Mouse (Mus musculus): ENCODE measurements around the gene Nbea.

Gene Nbea

GRCm38 (mm10) chr3:55785266-55785980, 398.1 kb downstream of the Nbea start:
- in situ Hi-C loops (cut with MboI, MseI): no loop called here

GRCm38 (mm10) chr3:55784101-55784500, 399.4 kb downstream of the Nbea start:
- in situ Hi-C loops (cut with MboI, MseI): no loop called here

- in situ Hi-C loops (cut with MboI, MseI): no loop called here
Measured at GRCm38 (mm10) chr3:55783171-55784081, 400.1 kb downstream of the Nbea start.

- in situ Hi-C loops (cut with MboI, MseI): no loop called here
Measured at GRCm38 (mm10) chr3:55782771-55783170, 400.7 kb downstream of the Nbea start.

- in situ Hi-C loops (cut with MboI, MseI): no loop called here
Measured at GRCm38 (mm10) chr3:55782056-55782687, 401.3 kb downstream of the Nbea start, which contains the start of gene Mab21l1. TSS of gene Mab21l1 (plus strand) at chr3:55782510.

- in situ Hi-C loops (cut with MboI, MseI): no loop called here
Measured at GRCm38 (mm10) chr3:55781429-55782055, 402.0 kb downstream of the Nbea start.

GRCm38 (mm10) chr3:55780120-55781070, 403.1 kb downstream of the Nbea start:
- in situ Hi-C loops (cut with MboI, MseI): no loop called here

- in situ Hi-C loops (cut with MboI, MseI): no loop called here
Measured at GRCm38 (mm10) chr3:55778764-55779730, 404.5 kb downstream of the Nbea start.

GRCm38 (mm10) chr3:55777501-55777900, 406.0 kb downstream of the Nbea start:
- in situ Hi-C loops (cut with MboI, MseI): no loop called here

- in situ Hi-C loops (cut with MboI, MseI): no loop called here
Measured at GRCm38 (mm10) chr3:55775753-55776152, 407.7 kb downstream of the Nbea start.

GRCm38 (mm10) chr3:55775245-55775644, 408.3 kb downstream of the Nbea start:
- in situ Hi-C loops (cut with MboI, MseI): no loop called here

GRCm38 (mm10) chr3:55774203-55774602, 409.3 kb downstream of the Nbea start:
- in situ Hi-C loops (cut with MboI, MseI): no loop called here

- in situ Hi-C loops (cut with MboI, MseI): no loop called here
Measured at GRCm38 (mm10) chr3:55769308-55769707, 414.2 kb downstream of the Nbea start.

GRCm38 (mm10) chr3:55768654-55769053, 414.8 kb downstream of the Nbea start:
- in situ Hi-C loops (cut with MboI, MseI): no loop called here

- in situ Hi-C loops (cut with MboI, MseI): no loop called here
Measured at GRCm38 (mm10) chr3:55763591-55763990, 419.9 kb downstream of the Nbea start.

- in situ Hi-C loops (cut with MboI, MseI): no loop called here
Measured at GRCm38 (mm10) chr3:55758297-55758696, 425.2 kb downstream of the Nbea start.

GRCm38 (mm10) chr3:55756602-55757190, 426.8 kb downstream of the Nbea start:
- in situ Hi-C loops (cut with MboI, MseI): no loop called here

- in situ Hi-C loops (cut with MboI, MseI): no loop called here
Measured at GRCm38 (mm10) chr3:55755805-55756601, 427.5 kb downstream of the Nbea start.

Measured in regulatory T cell (primary cell).